In genomic region chr8:106052510-106053089, GRCm38 (mm10) we compare ENCODE assay signal across 1 mouse cellular context.
TF ChIP-seq lines count a peak whose summit lies in the region.

No protein-coding gene starts in this region.

TF ChIP-seq in CH12.LX, 34 proteins besides CTCF, POLR2A, EP300 and RAD21 (continued from another document):
- TF ChIP-seq GABPA (IDR thresholded peaks at IDR 0.05; ENCODE audit: insufficient replicate concordance, low read depth, low read length) (no peak), MYC (IDR thresholded peaks at IDR 0.05; ENCODE audit: low read depth, low read length) (peak; percentile 71), MAFK (IDR thresholded peaks at IDR 0.05; ENCODE audit: insufficient replicate concordance, low read length) (peak; percentile 71; the same call in 1 of the 2 replicates), MAZ (IDR thresholded peaks at IDR 0.05; ENCODE audit: low read depth, low read length) (peak; percentile 93), CHD2 (IDR thresholded peaks at IDR 0.05; ENCODE audit: low read length) (peak; percentile 78), TCF12 (IDR thresholded peaks at IDR 0.05; ENCODE audit: low read depth, low read length) (peak; percentile 93), IRF4 (IDR thresholded peaks at IDR 0.05; ENCODE audit: low read depth, low read length) (peak; percentile 68), ZKSCAN1 (IDR thresholded peaks at IDR 0.05; ENCODE audit: borderline replicate concordance, low read depth, low read length) (no peak), HCFC1 (IDR thresholded peaks at IDR 0.05; ENCODE audit: low read depth, low read length) (peak; percentile 53), UBTF (IDR thresholded peaks at IDR 0.05; ENCODE audit: low read depth, low read length) (no peak), NELFE (IDR thresholded peaks at IDR 0.05; ENCODE audit: low read depth, low read length) (peak; percentile 62), RCOR1 (conservative IDR thresholded peaks at IDR 0.05; ENCODE audit: low read depth, low read length) (peak; percentile 88; the same call in 1 of the 2 replicates), MAX (IDR thresholded peaks at IDR 0.05; ENCODE audit: low read length) (peak; percentile 91), MEF2A (IDR thresholded peaks at IDR 0.05; ENCODE audit: borderline replicate concordance, low read depth, low read length) (peak; percentile 86), ZNF384 (IDR thresholded peaks at IDR 0.05; ENCODE audit: low read depth, low read length) (no peak; the same call in 1 of the 2 replicates), JUN (IDR thresholded peaks at IDR 0.05; ENCODE audit: insufficient read depth, low read depth, low read length) (peak; percentile 22; the same call in 1 of the 2 replicates), CHD1 (IDR thresholded peaks at IDR 0.05; ENCODE audit: low read depth, low read length) (peak; percentile 22; the same call in 1 of the 2 replicates), MXI1 (IDR thresholded peaks at IDR 0.05; ENCODE audit: low read depth, low read length) (peak; percentile 87), ZC3H11A (IDR thresholded peaks at IDR 0.05; ENCODE audit: low read depth, low read length) (no peak), SMC3 (IDR thresholded peaks at IDR 0.05; ENCODE audit: low read depth, low read length) (no peak), BHLHE40 (IDR thresholded peaks at IDR 0.05; ENCODE audit: low read depth, low read length) (peak; percentile 95), E2F4 (IDR thresholded peaks at IDR 0.05; ENCODE audit: insufficient replicate concordance, low read depth, low read length) (no peak)
